Mouse (Mus musculus): ENCODE data around the gene Tbxas1.

Tbxas1 gene

DNA sequence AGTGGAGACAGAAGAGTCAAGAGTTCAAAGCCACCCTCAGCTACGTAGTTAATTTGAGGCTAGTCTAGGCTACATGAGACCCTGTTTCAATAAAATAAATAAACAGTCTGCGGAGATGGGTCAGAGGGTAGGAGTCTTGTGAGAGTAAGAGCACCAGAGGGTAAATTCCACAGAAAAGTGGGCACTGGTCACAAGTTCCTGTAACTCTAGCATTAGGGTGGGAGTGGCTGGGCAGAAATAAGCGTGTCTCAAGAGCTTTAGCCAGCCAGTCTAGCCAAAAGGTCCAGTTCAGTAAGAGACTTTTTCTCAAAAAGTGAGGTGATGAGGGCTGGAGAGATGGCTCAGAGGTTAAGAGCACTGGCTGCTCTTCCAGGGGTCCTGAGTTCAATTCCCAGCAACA is 18.4 kb downstream of the Tbxas1 start:
- no peak for DNase-seq (ENCODE audit: low spot score)

DNA sequence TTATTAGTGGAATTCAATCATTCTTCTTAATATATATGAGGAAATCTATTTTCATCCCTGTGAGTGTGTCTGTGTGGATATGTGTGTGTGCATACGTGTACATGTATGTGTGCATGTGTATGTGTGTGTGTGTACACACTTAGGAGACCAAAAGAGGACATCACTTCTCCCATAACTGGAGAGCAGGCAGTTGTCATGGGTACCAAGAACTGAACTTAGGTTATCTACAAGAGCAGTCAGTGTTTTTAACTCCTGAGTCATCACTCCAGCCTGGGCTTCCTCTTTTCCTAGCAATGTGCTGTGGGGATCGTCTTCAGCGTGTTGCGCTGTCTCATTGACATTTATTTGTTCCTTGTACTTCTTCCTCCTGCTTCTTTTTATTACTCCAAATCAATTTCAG is 24.9 kb downstream of the Tbxas1 start:
- no peak for DNase-seq (ENCODE audit: low spot score)

DNA sequence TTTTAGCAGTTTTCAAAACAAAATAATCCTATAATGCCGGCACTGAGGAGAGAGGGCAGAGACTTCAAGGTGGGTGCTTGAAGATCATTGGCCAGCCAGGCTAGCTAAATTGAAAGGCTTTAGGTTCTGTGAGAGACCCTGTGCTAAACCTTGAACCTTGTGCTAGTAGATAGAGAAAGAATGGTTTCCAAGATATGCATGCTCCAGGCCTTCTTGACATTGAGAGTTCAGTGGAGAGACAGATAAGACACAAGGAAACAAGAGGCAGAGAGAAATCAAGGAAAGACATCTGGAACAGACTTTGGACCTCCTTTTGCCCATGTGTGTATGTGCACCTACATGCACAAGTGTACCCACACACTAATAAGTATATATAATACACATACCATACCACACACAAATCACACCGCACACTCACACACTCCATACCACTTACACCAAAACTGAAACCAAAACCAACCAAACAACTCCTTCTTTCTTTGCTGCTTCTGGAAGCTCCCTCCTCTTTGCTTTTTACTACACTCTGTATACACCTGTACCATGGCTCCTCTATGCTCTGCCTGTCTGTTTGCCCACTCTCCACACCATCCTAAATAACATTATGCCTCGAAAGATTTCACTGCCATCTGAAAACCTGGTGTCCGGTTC is 25.4 kb downstream of the Tbxas1 start:
- DNase-seq (ENCODE audit: low spot score) = no peak

DNA sequence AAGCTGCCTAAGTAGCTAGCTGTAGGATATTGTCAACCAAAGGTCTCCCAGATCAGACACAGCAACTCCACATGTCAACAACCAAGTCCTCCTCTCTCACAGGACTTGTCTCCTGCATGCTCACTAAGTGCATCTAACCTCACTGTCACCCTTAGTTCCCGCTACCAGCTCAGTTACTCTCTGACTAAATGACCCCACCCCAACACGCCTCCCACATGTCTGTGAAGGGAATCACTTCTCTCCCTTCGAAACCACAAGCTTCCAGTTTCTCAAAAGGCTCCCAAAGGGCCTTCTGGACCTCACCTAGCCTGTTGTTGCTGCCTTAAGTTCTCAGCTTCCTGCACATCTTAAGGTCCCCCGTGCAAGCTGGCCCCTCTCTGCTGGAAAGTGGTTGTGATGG is 25.9 kb downstream of the Tbxas1 start:
- no peak for DNase-seq (ENCODE audit: low spot score)

DNA sequence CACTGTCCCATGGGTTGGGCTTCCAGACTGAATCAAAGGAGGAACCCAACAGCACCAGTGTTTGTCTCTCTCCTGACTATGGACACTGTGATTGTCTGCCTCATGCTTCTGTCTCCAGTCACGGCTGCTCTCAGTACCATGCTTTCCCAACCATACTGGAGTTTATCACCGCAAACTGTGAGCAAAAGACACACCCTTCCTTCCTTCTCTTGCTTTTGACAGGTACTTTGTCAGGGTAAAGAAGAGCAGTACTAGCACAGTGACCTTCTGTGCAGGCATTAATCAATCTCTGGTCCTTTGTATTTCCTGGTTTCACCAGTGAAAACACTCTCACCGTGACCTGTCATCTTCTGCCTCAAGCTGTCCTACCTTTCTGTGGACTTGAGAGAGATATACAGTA is 26.4 kb downstream of the Tbxas1 start:
- no peak for DNase-seq (ENCODE audit: low spot score)

DNA sequence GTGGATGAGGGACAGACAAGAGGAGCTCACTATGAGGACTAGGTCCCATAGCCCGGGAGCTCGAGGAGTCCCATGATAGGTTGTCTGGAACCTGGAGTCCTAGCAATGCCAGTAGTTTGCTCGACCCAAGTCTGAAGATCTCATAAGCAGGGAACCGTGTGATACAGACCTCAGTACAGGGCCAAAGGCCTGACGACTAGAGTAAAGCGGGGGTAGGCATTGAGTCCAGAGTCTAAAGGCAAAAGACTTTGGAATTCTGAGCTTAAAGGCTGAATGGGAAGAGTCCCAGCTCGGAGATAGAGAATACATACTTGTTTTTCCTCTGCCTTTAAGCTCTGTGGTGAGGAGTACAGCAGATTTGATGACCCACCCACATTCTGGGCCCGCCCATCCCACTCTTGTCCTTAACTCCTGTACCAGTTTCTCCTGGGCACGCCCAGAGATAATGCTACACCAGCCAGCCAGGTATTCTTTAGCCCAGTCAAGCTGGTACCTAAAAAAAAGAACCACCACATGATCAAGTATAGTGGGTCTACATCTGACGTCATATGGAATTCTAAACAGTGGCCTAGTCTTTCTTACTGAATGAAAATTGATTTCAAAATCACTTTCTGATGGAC is 27.7 kb downstream of the Tbxas1 start:
- DNase-seq (ENCODE audit: low spot score) = no peak

DNA sequence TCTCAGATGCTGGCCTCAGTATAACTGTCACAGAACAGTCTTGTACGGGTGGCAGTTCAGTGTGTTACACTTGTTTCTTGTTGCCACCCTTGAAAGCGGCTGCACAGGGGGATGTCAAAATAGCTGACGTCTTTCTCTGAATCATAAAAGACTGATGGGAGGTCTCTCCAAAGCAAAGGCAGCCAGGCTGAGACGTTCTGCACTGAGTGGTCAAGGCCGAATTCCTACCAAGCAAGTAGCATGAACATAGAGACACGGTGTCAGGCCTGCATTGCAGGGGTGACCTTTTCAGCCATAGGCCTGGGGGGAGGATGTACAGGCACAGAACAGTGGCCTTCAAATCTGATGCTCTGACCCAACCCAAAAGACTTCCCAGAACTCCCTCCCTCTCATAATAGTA is 30.8 kb downstream of the Tbxas1 start:
- DNase-seq (ENCODE audit: low spot score) = no peak

DNA sequence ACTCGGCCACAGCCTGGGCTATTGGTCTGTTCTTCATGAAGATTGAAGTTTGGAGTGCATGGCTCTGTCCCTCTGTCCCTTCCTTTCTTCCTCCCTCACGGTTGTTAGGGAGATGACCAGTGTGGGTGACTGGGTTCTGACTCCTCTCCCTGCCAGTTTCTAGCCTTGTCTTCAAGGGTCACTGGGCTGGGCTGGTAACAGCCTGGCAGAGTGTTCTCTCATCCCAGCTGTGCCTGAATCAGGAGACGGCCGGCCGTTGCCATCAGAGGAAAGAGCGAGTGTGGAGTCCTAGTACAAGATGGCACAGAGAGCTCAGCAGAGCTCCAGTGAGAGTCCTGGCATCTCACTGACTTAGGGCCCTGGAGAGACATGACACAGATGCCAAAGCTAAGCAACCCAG is 33.2 kb downstream of the Tbxas1 start:
- no peak for DNase-seq (ENCODE audit: low spot score)

DNA sequence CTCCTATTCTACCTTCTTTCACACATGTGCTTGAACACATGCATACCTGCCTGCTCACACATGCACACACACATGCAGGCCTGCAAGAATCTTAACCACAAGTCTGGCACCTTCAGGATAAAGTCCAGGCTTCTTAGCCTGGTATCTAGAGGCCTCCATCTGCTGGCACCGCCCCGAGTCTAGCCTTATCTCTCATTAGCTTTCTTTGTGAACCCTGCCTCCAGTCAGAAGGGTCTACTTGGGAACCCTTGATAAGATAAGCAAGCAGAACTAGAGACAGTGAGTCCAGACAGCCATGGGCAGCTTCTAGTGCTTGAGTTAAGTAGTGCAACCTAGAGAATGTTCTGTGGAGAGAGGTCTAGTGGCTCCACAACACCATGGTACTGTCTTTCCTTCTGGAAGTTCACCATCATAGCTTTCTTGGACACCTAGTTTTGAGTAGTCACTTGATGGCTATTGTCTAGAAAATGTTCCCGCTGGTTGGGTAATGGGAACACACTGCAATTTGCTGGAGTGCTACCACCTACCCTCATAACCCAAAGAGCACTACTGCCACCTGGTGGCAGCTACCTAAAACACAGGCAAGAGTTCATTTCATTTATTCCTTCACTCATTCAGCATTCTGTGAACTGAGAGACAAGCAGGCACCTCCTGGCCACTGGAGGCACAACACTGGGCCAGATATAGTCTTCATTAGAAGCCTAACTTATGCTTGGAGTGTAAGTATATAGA is 35.8 kb downstream of the Tbxas1 start:
- peak; percentile 72 for DNase-seq (ENCODE audit: low spot score)

DNA sequence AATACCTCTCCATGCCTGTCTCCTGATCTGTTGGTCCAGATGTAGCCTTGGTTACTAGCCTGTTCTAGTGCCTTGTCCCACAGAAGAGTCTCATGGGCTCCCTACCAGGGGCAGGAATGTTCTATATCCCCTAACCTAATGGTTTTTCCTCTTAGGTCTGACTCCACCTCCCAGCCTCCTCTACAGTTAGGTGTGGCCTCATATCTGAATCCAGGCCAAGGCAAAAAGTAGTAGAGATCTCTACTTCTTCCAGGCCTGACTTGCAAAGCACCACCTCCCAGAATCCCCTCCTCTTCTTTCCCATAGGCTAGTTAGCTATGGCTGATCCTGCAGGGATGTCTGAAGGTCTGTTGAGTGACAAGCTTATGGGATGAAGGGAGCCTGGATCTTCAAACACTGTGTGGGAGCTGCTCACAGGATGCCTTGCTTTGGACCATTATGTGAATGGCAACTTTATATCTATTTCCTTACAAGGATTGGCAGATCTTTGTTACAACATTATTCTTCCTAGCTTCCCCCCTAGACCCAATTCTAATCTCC is 37.0 kb downstream of the Tbxas1 start:
- no peak for DNase-seq (ENCODE audit: low spot score)

DNA sequence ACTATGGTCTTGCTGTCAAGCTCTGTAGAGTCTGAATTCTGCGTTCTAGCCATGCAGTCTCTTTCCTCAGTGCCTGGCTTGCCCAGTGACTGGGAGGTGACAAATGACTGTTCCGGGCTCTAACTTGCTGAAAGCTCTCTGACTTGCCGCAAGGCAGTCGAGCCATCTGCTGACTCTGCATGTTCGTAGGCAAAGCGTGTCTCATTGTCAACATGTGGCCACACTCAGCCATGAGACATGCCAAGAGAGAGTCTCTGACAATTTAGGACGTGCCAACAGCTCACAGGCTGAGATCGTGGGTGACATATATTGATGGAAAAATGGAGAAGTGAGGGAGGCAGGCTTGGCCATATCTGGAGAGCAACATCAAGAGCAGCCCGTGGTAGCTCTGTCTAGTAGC is 37.6 kb downstream of the Tbxas1 start:
- no peak for DNase-seq (ENCODE audit: low spot score)

DNA sequence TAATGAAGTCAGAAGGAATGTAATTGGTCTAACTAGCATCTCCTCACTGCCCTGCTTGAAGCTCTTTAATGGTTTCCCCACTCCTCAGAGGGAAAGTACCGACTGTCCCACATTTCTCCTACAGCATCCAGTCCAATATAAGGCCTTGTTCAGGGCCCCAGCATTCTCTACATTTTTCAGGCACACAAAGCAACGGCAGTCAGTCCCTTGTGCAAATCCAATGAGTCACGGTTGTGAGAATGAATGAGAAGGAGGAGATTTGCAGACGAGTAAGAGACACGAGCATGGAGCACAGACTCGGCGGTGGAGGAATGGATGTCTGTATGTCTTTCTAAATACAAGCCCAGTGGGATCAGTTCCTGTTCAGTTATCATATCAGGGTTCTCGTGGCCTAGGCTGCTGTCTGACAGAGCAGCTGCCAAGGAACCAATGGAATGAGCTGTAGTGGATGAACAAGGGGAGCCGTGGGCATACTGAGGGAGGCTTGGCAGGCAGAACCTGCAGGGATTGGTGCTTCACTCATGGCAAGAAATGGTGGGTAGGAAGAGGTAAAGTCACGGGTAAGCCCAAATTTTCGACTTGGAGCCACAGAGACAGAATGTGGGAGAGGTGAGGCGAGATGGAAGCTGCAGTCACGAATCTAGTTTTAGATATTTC is 38.3 kb downstream of the Tbxas1 start:
- no peak for DNase-seq (ENCODE audit: low spot score)

DNA sequence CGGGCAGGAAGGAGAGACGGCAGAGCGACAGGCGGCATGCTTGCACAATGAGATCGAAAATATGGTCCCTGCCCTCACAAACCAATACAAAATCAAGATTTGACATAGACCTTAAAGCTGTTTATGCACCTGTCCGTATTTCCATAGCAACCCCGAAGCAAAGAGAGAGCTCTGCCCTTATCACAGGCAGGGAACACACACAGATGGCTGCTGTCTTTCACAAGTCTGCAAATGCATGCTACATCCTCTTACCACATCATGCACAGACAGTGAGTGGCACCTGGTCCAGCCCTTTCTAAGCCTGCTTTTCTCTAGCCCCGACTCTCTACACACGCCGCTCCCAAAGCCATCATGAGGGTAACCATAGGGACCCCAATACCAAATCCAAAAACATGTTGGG is 39.0 kb downstream of the Tbxas1 start:
- no peak for DNase-seq (ENCODE audit: low spot score)

DNA sequence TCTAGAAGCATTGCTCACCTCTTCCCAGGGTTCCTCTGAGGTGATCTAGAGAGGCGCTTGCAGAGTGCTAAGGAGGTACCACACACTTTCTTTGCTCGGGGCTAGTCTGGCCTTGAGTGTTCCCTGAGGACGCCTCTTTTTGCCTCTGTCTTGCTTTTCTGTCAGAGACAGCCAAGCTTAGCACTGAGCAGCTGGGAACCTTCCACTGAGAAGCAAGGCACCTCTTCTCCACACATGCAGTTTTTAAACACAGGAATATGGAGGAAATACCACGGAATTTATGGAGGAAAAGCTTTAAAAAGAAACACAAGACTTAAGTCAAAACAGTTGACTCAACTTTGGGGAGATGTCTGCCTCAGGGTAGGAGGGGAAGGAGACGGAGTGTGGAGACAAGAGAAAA is 40.6 kb downstream of the Tbxas1 start:
- no peak for DNase-seq (ENCODE audit: low spot score)

DNA sequence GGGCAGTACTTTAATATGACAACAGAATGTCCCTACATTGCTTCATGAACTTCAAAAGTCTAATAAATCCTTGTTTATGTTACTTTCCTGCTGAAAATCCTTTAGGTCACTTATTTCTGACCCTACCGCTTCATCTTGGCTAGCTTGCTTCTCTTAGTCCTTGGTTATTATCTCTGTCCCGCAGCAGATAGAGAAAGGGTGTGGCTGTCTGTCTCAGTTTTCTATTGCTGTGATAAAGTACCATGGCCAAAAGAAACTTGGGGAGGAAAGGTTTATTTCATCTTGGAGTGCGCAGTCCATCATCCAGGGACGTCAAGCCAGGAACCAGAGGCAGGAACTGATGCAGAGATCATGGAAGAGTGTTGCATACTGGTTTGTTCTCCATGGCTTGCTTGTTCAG is 41.4 kb downstream of the Tbxas1 start:
- no peak for DNase-seq (ENCODE audit: low spot score)

DNA sequence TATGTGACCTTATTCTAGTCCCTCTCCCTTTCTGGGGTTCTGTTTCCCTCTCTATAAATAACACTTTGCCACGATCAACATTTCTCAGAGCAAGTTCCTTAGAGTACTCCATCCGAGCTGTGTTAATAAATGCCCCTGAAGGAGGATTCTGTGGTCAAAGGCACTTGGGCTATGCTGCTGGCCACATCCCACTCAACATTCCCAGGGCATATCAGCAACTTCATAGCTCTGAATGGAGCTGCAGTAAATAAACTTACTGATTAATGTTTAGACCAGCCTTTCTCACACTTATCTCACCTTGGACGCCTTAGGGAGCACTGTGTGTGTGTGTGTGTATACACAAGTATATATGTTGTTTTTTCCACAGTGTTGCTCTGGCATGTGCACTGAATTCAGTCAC is 42.2 kb downstream of the Tbxas1 start:
- DNase-seq (ENCODE audit: low spot score) = no peak

DNA sequence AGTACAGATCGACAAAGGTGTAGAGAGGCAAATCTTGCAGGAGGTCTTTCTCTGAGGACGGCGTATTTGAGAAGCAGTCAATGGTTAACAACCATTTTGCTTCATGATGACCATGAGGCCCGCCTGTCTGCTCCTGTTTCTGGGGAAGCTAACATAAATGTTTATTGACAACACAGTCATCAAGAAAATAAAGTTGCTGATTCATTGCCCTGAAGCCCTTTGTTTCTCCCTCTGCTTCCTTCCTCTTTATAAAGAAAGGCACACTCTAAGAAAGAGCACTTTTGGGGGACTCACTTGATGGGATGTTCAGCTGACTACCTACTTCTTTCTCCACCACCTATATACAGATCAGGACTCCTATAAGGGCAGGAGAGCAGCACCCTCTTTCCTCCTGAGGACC is 43.5 kb downstream of the Tbxas1 start:
- peak; percentile 47 for DNase-seq (ENCODE audit: low spot score)

DNA sequence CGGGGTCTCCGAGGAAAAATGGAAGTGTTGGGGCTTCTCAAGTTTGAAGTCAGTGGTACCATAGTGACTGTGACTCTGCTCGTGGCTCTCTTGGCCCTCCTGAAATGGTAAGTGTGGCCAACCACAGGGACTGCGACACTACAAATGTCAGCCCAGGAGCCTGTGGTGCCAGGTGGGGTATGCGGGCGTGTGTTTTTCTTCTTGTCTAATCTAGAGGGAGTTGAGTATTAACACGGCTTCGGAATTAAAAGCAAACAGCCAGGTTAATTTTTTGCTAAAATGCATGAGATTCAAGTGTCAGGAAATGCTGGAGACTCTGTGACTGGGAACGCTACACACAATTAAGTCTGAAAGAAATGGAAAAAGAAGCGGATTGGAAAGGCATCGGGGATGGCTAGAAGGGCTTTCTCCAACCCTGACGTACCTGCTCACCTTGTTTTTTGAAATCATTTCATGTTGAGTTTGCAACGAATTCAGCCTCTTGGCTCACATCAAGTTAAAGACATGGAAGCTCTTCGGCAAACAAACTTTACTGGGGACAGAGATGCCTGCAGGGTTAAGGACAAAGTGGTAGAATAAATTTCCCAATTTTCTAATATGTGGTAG is 44.0 kb downstream of the Tbxas1 start:
- DNase-seq (ENCODE audit: low spot score) = peak; percentile 56

DNA sequence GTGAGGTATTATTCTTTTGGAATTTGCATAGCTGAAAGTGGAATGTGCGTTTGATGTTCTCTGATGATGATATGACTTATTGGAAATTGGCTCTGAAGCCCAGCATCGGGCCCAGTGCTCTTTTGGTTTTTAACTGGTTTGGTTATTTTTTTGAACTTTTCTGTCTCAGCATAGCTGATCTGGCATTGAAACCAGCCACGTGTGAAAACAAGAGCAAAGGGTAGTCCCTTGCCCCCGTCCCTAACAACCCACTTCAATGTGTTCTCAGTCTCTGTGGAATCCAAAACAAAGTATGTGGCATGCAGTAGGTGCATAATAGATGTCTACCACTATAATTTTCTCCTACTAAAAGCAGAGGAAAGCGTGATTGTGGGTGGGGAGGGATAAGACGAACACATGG is 44.9 kb downstream of the Tbxas1 start:
- DNase-seq (ENCODE audit: low spot score) = no peak

DNA sequence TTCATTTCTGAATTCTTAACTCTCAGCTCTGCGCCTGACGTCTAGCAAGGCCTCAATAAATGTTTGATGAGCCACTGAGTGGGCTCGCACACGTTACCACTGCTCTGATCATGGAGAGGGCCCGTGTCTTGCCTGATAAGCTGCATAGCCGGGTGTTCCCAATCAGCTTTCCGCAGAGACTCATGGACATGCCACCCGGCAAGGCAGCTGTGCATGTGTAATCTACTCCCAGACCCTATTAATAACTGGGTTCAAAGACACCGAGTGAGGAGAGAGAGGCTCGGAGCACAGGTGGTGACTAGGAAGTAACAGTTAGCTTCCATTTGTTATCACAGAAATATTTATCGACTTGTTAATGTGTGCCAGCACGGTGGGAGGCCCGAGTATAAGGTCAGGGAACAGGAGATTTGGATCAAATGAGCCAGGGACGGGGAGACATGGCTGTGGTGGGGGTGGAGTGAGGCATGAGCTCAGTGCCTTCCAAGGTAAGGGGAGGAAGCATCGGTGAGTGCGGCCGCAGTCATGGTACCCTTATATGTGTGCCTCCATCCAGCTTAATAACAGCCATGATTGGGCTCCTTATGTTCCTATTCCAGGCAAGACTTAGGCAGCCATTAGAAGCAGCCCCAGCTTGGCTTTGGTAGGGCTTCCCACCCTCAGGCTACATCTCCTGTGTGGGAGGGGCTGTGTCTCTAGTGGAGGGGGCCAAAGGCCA is 46.0 kb downstream of the Tbxas1 start:
- DNase-seq (ENCODE audit: low spot score) = peak; percentile 49

DNA sequence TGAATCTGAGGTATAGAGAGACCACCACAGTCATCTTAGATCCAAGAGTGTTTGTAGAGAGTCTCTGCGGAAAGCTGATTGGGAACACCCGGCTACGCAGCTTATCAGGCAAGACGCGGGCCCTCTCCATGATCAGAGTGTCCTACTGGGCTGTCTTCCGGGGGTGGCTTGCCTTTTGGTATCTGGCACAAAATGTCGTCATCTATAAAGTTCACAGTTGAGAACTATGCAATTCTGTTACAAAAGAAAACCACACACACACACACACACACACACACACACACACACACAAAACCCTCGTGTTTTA is 46.6 kb downstream of the Tbxas1 start:
- no peak for DNase-seq (ENCODE audit: low spot score)

DNA sequence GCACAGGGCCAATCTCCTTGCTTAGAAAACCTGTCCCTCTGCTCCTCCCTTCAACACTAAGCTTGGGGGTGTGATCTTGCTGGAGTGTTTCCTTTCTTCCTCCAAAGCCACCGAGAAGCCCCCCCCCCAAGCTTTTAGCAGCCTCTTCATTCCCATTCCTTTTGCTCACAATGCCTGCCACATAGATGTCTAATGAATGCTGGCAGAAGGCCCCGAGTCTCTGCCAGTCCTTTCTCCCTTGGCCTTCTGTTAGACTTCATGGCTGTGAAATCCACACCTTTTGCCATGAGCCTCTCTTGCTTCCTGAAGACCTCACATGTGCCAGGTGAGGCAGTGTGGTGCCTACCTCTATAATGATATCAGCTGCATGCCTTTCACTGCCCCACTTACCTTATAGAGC is 47.3 kb downstream of the Tbxas1 start:
- no peak for DNase-seq (ENCODE audit: low spot score)

Data from yolk sac, embryonic 10.5 days (tissue).